Mouse (Mus musculus) NIH3T3 (cell line): Measurements from ENCODE around the gene Fkbp8.

Experiments
- DNase-seq: peaks from one replicate; pipeline ENCODE4 v3.0.0-alpha.2; 2012; ENCODE audit warnings: low read depth

Fkbp8 gene

GRCm38 (mm10) chr8:70558334-70558733, 30.8 kb downstream of the Fkbp8 start:
- no peak for DNase-seq

- DNase-seq = peak; percentile 40
Measured at GRCm38 (mm10) chr8:70558983-70559382, 31.5 kb downstream of the Fkbp8 start.

DNA sequence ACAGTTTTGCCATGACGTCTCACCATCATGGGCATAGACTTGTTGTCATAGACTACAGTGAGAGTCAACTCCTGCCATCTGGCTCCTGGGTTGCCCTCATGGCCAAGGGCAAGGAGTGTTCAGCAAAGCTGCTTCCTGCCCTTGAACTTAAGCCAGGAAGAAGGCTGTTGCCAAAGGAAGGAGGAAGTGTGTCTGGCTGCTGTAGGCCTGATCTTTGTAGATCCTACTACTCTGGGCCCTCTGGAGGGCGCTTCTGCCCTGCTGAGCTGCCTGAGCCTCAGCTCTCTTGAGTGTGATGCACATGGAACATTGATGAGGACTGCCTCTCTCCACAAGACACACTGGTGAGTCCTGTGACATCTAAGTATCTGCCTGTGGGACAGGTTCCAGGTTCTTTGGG, 32.6 kb downstream of the Fkbp8 start:
- DNase-seq = peak; percentile 43

GRCm38 (mm10) chr8:70560564-70560963, 33.0 kb downstream of the Fkbp8 start:
- DNase-seq = no peak

DNA sequence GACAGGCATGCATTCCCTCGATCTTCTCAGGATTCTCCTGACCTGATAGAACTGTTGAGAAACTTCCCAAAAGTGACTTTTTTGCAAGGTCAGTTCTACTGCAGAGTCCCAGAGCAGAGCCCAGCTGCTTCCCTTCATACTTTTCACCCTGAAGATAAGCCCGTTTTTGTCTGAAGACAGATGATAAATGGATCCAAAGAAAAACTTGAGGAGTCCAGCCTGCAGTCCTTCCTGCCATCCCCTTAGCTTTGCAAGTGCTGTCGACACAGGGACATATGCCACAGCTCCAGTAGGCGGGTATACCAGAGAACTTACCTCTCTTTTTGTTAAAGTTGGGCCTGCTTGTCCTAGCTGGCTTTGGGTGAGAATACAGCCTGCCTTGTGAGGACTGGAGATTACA, 33.8 kb downstream of the Fkbp8 start:
- DNase-seq = no peak

DNA sequence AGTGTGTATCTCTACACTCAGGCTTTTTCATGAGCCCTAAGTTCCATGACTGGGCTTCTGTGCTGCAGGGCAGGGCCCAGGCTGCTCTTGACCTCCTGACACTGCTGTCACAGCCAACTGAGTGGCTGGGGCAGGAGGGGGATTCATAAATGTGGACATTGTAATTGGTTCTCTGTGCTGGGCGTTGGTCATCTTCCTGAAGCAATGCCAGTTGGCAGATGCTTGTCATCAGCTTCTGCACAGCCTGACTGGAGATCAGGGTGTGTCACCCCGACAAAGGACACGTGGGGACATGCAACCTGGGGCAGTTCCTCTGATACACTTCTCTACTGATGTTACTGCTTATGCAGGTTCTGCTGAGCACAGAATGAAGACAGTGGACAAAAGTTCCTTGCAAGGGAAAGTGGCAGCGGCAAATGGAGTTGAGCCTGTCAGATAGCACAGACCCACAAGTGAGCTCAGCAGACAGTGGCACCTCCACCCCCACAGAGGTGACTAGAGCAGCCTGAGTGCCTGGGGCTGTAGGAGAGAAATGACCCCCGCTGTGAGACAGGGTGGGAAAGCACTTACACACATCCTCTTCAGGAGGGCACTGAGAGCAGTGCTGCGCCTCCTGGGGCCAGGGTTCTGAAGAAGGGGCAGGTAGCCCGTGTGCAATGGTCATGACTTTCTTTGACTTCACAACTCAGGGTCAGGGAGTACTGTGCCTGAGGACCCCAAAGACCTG, 34.4 kb downstream of the Fkbp8 start:
- DNase-seq = peak; percentile 32

DNA sequence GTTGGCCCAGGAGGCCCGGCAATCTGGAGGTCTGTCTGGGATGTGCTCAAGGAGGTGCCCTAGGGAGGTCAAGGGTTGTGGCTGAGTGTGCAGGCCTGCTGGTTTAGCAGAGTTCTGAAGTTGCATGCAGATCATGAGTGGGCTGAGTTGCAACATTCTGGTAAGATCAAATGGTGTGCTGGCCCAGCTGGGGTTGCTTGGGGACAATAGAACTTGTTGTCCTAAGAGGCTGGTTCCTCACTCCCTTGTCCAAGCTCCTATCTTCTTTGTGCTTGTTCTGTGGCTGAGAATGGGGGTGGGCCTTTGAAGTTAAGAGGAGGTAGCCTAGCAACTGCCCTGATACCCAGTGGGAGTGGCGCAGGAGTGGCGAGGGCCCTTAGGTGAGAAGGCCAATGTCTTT, 35.3 kb downstream of the Fkbp8 start:
- DNase-seq = no peak

DNA sequence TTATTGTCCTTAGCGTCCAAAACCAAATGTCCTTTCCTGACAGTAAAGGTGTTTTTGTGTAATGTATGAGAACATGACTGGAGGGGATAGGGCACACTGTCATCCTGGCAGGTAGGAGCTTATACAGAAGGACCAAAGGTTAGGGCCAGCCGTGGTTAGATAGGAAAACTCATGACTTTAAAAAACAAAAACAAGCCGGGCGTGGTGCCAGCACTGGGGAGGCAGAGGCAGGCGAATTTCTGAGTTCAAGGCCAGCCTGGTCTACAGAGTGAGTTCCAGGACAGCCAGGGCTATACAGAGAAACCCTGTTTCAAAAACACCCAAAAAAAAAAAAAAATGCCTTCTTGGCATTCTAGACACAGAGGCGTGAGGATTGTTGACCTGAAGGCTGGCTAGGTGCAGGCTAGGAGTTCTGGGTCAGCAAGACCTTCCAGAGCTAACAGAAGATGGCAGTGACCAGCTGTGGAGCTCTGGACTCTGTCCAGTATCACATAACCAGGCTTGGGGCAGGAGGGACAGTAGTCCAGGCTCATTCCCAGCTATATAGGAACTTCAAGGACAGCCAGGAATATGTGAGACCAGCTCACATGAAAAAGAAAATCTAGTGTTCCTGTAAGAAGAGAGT, 36.4 kb downstream of the Fkbp8 start:
- no peak for DNase-seq

GRCm38 (mm10) chr8:70564696-70565235, 37.2 kb downstream of the Fkbp8 start:
- peak; percentile 39 for DNase-seq

GRCm38 (mm10) chr8:70565561-70565960, 38.0 kb downstream of the Fkbp8 start:
- DNase-seq = no peak

DNA sequence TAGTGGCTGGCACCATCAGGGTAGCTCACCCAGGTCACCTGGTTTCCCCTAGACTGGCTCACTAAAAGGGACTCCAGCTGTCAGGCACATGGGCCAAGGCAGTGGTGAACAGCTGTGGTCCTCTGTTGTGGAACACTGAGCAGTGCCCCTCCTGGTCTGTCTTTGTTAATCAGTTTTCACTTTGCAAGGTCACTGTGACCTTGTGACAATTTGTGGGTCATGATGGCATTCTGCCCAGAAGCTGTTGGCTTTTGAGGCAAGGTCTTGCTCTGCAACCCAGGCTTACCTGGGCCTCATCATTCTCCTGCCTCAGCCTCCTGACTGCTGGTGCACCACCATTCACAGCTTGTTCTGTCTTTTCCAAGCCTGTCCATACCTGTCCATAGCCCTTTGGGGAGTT, 42.8 kb downstream of the Fkbp8 start:
- no peak for DNase-seq

DNA sequence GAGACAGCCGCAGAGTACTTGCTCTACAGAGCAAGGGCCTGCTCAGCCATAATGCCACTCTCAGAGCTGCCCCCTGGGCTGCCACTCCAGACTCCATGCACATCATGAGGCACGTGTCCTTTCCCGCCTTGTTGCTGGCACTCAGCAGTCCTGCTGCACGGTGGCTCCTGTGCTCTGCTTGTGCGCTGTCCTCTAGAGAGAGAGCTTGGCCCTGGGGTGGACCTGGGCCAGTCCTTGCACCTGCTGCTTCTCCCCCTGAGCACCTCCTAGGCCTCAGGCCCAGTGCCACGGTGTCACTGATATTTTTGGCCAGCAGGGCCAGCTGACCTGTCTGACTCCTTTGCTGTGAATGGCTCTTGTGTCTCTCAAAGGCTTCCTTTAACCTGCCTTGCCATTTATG, 43.5 kb downstream of the Fkbp8 start:
- no peak for DNase-seq

GRCm38 (mm10) chr8:70574302-70574701, 46.8 kb downstream of the Fkbp8 start:
- DNase-seq = no peak

- DNase-seq = no peak
Measured at GRCm38 (mm10) chr8:70574915-70575314, 47.4 kb downstream of the Fkbp8 start.

GRCm38 (mm10) chr8:70577207-70577606, 49.7 kb downstream of the Fkbp8 start:
- DNase-seq = no peak

GRCm38 (mm10) chr8:70583476-70584387, 56.2 kb downstream of the Fkbp8 start:
- DNase-seq = no peak

GRCm38 (mm10) chr8:70584606-70585257, 57.2 kb downstream of the Fkbp8 start:
- DNase-seq = no peak
